Mouse (Mus musculus): ENCODE results near the gene Tmem107. TPM values are rescaled to one million over a fixed set of nuclear protein-coding genes. Genes with fewer than 3 reads are reported as not detected.

Tmem107 gene
- polyA plus RNA-seq, 2 experiments from 2014 or later: 4.4 to 7.1 TPM

DNA sequence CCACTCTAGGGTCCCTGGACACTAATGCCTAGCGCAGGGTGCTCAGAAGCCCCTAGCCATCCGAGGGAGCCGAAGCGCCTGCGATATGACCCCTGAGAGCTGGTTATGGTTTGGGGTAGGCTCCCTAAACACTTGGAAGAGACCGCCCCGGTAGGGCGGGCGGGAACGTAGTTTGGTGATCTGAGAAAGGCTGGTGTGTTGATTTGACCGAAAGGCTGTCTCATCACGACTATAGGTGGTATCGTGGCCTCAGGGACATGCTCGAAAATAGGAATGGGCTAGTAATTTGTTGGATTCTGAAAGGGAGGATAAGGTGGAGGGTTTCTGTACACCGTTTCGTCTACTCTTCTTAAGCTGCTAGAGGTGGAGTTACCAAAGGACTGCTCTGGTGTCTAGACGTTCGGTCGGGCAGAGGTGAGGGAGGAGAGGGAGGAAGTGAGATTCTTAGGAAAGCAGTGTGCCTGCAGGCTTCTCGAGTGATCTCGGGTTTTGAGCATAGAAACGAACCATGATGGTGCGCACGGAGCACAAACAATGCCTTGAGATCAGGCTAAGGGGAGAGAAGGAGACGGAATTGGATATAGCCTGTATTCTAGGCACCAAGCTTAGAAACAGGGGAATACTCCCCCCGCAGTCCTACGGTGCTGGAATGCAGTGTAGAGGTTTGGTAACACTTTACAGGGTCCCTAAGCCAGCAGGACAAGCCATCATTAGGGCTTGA, 25.1 kb downstream of the Tmem107 start:
- ATAC-seq: no peak

DNA sequence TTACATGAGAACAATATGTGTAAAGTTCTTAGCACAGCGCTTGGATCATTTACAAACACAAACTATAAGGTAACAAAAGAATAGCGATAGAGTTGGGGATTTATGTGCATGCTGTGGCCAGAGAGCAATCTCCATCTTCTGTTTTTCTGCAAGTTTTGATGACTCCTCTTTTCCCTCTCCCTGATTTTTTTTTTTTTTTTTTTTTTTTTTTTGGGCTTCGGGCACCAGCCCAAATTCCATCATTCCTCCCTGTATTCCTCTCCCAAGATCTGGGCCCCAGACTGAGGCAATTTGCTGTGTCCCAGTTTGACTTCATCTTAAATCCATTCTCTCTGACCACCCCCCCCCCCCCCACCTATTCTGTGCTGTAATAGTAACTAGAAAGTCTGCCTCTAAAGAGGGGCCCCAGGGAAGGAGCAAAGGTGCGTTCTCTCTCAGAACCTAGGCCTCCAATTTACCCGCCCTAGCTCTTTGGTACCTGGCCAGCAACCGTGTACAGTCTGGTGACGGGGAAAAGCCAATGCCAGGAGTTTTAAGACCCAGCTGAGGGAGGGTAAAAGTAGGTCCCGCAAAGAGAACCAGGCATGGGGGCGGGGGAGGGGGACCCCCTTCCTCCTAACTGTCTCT, 25.9 kb downstream of the Tmem107 start:
- no peak for ATAC-seq

DNA sequence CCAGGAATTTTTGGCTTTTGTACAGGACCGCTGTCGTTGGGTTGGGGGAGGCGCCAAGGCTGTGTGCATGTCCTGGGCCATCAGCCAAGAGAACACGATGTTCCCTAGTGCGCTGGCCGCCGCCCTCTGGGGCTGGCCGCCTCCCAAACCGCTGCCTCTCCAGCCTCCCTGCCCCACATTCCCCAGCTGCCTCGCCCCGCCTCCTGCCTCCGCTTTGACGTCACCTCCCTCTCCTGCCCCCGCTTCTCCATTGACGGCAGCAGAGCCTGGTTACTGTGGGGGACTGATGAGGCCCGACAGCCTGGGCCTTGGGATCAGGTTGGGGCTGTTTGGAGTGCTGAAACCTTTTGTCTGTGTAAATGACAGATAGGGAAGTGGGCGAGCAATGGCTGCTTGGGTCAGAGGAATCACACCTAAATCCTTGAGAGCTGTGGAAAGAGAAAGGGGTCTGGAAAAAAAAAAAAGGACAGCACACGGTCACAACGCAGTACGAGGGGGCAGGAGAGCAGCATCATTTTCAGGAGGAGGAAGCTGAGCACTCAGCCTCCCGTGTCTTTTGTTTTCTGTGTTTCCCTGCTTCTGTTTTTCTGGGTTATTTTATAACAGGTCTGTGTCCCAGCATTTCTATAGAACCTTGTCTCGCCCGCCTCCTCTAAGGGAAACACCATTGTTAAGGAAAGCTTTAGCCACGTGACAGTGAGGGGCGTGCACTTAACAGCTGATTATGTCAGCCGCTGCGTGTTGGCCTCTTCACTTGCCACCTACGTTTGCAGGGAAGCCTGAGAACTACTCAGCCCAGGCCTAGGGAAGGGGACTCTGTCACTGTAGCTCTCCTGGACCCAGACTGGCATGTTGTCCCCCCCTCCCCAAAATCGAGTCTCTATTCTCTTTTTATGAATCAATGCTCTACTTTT, 26.6 kb downstream of the Tmem107 start:
- no peak for ATAC-seq

DNA sequence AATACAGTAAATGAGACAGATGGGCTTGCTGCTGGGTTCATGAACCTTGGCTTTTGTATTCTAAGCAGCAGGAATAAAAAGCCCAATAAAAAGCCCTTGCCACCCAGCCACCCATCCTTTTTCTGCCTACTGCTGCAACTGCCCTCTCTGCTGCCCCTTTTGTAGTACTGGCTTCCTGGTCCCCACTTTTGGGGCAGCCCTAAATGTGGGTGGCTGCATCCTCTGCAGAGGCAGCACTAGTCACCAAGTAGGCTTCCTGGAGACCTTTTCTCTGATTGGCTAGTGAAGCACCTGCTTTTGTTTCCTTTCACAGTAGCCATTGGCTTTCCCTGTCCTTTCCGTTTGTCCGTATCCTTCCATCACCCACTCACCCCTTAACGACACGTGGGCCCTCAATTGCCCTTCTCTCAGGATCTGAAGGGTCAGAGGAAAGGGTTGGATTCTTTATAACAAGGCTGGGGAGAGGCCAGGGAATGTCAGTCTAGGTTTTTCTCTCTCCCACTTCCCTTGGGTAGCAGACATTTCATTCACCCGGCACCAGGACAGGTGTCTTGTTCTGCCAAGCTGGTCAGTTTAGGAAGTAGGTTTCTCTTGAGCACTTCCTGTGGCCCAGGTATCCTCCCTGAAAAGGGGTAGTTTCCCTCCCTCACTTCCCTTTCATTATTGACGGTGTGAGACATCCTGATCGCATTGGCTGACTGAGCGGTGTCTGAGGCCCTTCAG, 27.6 kb downstream of the Tmem107 start:
- ATAC-seq: peak; percentile 43

DNA sequence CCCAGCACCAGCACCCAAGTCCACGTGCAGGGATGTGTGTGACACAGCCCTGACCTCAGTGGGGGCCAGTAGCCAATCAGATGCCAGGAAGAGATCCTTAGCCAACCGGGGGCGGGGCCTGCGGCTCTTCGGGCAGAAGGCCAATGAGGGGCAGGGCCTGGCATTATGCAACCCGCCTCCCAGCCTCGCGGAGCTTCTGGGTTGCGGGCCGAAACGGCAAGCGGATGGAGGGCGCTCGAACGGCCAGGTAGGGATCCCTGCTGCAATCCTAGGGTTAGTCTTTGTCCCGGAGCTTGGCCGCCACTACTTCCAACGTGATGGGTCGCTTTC, 28.1 kb downstream of the Tmem107 start:
- no peak for ATAC-seq

DNA sequence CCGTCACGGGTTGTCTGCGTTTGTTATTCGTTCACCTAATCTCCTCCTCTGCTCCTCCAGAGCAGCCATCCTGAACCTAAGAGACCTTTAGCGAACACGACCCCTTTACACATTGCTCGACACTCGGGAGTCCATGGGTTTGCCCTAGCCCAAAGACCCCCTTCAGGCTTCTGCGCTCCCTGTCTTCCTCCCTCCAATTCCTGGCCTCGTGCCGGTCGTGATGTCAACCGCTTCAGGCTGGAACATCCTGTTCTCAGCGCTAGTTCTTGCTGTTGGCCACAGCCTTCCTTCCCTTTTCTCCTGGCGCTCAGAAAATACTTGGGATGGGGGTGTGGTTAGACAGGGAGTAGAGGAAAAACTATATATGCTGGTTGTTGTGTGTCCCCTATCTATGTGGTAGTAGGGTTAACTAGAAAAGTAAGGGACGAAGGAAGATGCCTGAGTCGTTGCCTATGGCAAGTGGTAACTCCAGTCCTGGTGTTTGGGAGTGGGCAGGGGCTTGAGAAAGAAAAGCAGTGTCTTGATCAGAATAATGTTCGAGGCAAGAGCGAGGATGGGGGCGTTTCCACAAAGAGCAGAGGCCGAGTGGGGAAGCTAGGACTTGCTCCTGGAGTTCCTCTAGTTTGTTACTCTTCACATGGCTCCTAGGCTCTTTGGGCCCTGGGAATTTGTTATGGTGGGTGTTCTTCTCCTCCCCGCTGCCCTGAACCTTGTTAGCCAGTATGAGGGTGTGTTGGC, 28.7 kb downstream of the Tmem107 start:
- no peak for ATAC-seq

DNA sequence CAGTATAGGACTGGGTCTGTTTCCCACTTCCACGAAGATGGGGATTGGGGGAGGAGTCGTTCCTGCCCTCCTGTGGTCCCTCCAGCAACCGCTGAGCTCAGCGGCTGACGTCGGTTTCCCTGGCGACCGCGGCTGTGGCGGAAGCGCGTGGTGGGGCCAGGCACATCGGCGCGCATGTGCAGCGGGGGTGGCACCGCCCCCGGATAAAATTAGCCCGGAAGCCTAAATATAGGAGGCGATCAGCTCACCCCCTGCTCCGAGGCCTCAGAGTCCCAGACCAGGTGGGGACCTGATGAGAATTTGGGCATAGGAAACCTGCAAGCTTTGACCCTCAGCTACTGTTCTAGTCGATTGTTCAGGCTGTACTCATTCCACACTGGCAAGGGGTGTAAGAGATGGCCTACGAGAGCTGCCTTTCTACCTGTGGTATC, 29.3 kb downstream of the Tmem107 start:
- ATAC-seq: peak; percentile 4

DNA sequence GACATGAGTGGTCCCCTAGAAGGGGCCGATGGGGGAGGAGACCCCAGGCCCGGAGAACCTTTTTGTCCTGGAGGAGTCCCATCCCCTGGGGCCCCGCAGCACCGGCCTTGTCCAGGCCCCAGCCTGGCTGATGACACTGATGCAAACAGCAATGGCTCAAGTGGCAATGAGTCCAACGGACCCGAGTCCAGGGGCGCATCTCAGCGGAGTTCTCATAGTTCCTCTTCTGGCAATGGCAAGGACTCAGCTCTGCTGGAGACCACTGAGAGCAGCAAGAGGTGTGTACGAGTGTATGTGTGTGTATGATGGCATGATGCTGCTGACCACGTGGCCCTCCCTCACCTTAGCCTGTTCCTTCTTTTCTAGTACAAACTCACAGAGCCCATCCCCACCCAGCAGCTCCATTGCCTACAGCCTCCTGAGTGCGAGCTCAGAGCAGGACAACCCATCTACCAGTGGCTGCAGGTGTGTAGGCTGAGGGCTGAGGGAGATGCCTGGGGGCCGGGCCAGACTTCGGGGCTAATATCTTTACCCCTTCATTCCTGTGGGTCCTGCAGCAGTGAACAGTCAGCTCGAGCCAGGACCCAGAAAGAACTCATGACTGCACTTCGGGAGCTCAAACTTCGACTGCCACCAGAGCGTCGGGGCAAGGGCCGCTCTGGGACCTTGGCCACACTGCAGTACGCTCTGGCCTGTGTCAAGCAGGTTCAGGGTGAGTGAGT, 30.2 kb downstream of the Tmem107 start:
- ATAC-seq: no peak

DNA sequence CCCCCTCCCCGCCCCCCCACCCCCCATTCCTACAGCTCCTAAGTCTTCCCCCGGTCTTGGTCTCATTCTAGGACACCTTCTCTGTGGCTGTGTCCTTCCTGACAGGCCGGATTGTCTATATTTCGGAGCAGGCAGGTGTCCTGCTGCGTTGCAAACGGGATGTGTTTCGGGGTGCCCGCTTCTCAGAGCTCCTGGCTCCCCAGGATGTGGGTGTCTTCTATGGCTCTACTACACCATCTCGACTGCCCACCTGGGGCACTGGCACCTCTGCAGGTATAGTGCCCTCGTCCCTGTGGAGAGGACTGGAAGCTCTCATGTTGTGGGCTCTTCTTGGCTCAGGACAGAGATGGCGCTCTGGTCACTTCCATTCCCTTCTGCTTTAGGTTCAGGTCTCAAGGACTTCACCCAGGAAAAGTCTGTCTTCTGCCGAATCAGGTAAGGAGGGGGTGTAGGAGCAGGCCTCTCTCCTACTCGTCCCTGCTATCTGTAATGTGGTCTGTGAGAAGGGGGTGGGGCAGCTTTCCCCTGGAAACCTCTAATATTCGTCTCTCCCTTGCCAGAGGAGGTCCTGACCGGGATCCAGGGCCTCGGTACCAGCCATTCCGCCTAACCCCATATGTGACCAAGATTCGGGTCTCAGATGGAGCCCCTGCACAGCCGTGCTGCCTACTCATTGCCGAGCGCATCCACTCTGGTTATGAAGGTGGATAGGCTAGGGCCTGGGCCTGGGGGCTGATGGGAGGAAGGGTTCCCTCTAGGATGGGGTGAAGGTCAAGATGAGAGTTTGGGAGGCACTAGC, 31.2 kb downstream of the Tmem107 start:
- no peak for ATAC-seq

DNA sequence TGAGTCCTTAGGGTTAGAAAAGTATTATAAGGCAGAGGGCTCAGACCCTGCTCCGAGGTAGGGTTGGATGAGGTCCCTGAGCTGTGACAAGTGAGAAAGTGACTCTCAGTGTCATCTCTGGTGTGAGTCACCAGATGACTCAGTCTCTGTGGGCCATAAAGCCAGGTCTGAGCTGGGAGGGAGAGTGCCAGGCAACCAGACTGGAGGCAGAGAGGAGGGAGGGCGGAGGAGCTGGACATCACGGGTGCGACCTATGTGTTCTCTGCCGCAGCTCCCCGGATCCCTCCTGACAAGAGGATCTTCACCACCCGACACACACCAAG, 31.8 kb downstream of the Tmem107 start:
- no peak for ATAC-seq

DNA sequence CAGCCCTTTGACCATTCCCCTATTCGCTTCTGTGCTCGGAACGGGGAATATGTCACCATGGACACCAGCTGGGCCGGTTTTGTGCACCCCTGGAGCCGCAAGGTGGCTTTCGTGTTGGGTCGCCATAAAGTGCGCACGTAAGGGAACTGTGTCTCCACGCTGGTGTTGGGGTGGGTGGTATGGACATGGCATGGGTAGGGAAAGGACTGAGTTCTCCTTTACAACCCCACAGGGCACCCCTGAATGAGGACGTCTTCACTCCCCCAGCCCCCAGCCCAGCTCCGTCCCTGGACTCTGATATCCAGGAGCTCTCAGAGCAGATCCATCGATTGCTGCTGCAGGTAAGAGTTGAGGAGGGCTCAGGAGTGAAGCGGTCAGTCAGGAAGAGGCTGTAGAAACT, 32.5 kb downstream of the Tmem107 start:
- ATAC-seq: no peak

DNA sequence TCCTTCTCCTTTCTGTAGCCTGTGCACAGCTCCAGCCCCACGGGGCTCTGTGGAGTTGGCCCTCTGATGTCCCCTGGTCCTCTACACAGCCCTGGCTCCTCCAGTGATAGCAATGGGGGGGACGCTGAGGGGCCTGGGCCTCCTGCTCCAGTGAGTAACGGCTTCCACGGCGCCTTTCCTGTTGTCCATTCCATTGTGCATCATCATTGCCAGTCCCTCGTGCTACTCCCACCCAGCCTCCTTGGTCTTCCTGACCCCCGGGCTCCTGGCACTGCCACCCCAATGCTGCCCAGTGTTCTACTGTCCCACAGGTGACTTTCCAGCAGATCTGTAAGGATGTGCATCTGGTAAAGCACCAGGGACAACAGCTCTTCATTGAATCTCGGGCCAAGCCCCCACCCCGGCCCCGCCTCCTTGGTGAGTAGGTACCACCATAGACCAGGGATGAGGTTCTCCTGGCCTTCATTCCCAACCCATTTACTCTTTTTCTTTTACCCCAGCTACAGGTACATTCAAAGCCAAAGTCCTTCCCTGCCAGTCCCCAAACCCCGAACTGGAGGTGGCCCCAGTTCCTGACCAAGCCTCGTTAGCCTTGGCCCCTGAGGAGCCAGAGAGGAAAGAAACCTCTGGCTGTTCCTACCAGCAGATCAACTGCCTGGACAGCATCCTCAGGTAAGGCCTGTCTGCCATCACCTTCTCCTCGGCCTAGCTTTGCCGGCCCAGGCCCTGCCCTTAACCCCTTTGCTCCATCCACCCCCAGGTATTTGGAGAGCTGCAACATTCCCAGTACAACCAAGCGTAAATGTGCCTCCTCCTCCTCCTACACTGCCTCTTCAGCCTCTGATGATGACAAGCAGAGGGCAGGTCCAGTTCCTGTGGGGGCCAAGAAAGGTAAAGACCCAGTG, 33.2 kb downstream of the Tmem107 start:
- ATAC-seq: no peak

DNA sequence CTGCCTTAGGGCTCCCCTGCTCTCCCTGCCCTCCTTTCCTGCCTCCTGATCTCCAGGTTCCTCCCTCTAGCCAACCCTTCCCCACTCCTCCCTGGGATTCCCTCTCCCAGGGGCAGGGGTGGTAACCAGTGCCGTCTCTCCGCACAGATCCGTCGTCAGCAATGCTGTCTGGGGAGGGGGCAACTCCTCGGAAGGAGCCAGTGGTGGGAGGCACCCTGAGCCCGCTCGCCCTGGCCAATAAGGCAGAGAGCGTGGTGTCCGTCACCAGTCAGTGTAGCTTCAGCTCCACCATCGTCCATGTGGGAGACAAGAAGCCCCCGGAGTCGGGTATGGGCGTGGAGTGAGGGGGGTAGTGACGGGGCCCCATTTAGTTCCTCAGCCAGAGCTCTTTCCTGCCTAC, 33.9 kb downstream of the Tmem107 start:
- ATAC-seq: no peak

DNA sequence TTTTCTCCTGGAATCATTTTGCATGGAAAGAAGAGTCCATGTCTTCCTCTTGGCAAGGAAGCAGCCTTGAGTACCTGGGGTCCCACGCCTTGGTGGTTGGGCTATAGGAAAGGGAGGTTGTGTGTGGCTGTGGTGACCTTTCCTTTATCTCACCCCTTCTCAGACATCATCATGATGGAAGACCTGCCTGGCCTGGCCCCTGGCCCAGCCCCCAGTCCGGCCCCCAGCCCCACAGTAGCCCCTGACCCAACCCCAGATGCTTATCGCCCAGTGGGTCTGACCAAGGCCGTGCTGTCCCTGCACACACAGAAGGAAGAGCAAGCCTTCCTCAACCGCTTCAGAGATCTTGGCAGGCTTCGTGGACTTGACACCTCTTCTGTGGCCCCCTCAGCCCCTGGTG, 34.6 kb downstream of the Tmem107 start:
- no peak for ATAC-seq

DNA sequence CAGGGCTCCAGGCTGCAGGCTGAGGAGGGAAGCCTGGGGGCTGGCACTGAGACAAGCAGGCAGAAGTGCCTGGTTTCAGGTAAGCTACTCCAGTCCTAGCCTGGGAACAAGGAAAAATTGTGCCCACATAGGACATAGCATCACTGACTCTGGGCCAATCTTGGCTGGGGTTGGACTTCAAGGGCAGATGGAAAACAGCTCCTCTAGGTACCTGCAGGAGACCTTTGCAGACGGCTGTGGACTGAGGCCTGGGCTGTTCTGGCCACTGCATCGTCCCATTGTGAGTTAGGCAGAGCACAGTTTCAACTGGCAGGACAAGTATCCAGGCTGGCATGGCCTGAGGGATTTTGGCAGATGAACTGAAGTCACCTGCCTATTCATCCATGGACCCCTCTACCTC, 35.2 kb downstream of the Tmem107 start:
- ATAC-seq: no peak

DNA sequence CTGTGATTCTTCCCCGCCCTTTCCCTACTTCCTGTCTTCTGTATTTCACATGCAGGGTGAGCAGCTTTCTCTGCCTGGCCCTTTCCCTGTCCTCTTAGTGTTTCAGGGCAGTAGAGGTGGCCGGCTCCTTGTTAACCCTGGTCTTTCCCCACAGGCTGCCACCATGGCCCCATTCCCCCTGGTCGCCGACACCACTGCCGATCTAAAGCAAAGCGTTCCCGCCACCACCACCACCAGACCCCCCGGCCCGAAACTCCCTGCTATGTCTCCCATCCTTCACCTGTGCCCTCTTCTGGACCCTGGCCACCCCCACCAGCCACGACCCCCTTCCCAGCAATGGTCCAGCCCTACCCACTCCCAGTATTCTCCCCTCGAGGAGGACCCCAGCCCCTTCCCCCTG, 35.7 kb downstream of the Tmem107 start:
- ATAC-seq: no peak

DNA sequence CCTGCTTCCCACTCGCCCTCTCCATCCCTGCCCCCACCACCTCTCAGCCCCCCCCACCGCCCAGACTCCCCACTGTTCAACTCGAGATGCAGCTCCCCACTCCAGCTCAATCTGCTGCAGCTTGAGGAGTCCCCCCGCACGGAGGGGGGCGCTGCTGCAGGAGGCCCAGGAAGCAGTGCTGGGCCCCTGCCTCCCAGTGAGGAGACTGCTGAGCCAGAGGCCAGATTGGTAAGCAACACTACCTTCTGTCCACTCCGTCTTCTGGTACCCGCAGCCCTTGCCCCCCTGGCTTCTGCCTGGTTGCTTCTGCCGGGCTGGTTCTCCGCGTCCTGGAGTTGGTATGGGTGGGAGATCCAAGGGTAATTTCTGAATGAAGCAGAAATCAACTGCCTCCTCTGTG, 36.2 kb downstream of the Tmem107 start:
- ATAC-seq: no peak

DNA sequence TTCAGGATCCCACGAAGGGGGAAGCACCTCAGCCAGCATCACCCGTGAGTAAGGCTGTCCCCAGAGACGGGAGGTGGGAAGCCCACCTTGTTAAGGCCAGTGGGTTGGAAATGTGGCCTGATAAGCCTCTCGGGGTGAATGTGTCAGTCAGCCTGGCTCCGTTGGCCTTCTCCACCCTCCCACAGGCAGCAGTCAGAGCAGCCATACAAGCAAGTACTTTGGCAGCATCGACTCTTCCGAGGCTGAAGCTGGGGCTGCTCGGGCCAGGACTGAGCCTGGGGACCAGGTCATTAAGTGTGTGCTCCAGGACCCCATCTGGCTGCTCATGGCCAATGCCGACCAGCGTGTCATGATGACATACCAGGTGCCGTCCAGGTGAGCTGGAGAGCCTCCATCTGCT, 37.1 kb downstream of the Tmem107 start:
- ATAC-seq: no peak

DNA sequence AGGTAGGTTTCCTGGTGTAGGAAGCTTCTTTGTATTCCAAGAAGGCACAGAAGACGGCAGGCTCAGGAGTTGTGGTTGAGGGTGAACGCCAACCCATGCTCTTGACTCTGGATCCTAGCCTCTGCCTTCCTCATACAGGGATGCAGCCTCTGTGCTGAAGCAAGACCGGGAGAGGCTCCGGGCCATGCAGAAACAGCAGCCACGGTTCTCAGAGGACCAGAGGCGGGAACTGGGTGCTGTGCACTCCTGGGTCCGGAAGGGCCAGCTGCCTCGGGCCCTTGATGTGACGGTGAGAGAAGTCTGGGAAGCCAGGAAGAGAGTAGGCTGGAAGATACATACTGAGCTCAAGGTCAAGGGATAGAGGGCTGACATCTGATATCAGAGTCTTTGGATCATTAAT, 37.6 kb downstream of the Tmem107 start:
- ATAC-seq: no peak
